Mouse (Mus musculus) MEL (cell line): ENCODE measurements around the gene Irf1.

ENCODE experiments used
- CTCF ChIP-seq, 3 experiments: IDR thresholded peaks in 2 of 3; conservative IDR thresholded peaks in 1 of 3; 2 replicates each; pipeline ENCODE4 v1.5.1; 2011 to 2012; ENCODE audit warnings: low read length in 3 of 3, low read depth in 2 of 3, mild to moderate bottlenecking in 2 of 3, improper control_type of control experiment in 1 of 3, inconsistent platforms in 1 of 3, mixed read lengths in 1 of 3, moderate library complexity in 1 of 3; ENCODE audit not compliant: control insufficient read depth in 1 of 3, insufficient read depth in 1 of 3, poor library complexity in 1 of 3, severe bottlenecking in 1 of 3
- GATA1 ChIP-seq: IDR thresholded peaks from 2 replicates; pipeline ENCODE4 v1.6.1; 2011; ENCODE audit warnings: low read depth, low read length, improper control_type of control experiment
- MYB ChIP-seq: IDR thresholded peaks from 2 replicates; pipeline ENCODE4 v1.6.1; 2011; ENCODE audit warnings: mild to moderate bottlenecking, low read depth, low read length, improper control_type of control experiment
- USF1 ChIP-seq: IDR thresholded peaks from 2 replicates; pipeline ENCODE4 v1.6.1; 2014; ENCODE audit warnings: low read depth, mild to moderate bottlenecking, inconsistent platforms, low read length, improper control_type of control experiment, moderate library complexity
- ZC3H11A ChIP-seq: IDR thresholded peaks from 2 replicates; pipeline ENCODE4 v1.6.1; 2012; ENCODE audit warnings: low read depth, mild to moderate bottlenecking, inconsistent platforms, low read length, improper control_type of control experiment

DNA sequence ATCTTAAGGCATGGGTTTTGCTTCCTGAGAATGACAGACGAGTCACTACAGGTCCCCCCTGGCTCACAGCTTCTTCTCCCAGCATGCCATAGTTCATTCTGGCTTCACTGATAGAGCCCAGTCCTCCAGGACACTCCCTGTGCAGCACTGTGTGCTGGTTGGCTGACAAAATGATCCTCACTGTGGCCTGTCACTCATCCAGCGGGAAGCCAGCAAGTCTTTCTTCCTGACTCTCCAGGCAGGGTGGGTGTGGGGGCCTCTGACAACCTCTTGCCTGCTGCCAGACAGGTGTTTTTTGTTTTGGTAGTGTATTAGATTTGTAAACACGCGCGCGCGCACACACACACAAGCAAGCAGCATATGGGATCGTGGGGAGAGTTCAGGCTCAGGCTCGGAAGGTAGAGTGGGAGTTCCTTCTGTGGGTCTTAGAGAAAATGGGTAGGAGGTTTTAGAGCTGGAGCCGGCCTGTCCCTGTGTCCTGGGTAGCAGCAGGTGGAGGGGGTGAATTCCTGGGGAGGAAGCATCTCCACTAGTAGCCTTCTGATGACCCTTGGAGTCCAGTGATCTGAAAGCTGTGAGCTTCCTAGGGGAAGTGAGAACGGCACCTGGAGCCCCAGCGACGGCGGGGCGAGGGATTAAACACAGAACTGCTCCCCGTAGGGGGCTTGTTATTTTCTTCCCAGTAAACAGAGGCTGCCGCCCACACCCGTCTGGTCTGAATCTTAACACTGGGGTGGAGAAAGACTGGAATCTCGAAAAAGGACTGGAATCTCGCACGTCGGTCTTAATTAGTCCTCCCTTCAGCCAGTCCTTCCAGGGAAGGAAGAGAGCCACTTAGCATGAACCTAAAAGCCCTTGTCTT is 10.0 kb upstream of the Irf1 start:
- TF ChIP-seq CTCF (IDR thresholded peaks at IDR 0.05 in 2 of 3, conservative IDR thresholded peaks at IDR 0.05 in 1 of 3; ENCODE audit: control insufficient read depth in 1 of 3, insufficient read depth in 1 of 3, low read depth in 2 of 3, low read length in 3 of 3, poor library complexity in 1 of 3, severe bottlenecking in 1 of 3), result no peak
- TF ChIP-seq USF1, result no peak
- TF ChIP-seq MYB, result no peak
- no peak for TF ChIP-seq GATA1
- no peak for TF ChIP-seq ZC3H11A
